Mouse (Mus musculus) thymus, adult 2 months (tissue): Measurements from ENCODE around the gene Nif3l1. TPM values are rescaled to one million over a fixed set of nuclear protein-coding genes. Genes with fewer than 3 reads are reported as not detected.

Experiments used
- DNase-seq: peaks from one replicate; pipeline ENCODE4 v3.0.0; 2021
- H3K27ac ChIP-seq: fragments of 200-500 bp; 2 replicates; pipeline ENCODE4 v1.5.1; 2012; ENCODE audit warnings: low read length, control low read depth; ENCODE audit not compliant: control insufficient read depth, insufficient read depth
- H3K27me3 ChIP-seq: fragments of 200-500 bp; 2 replicates; pipeline ENCODE4 v1.6.1; 2012; ENCODE audit warnings: mild to moderate bottlenecking, low read length, moderate library complexity, mixed read lengths; ENCODE audit not compliant: control insufficient read depth, insufficient read depth
- H3K36me3 ChIP-seq: fragments of 200-500 bp; 2 replicates; pipeline ENCODE4 v1.6.1; 2012; ENCODE audit warnings: mild to moderate bottlenecking, low read length, moderate library complexity; ENCODE audit not compliant: control insufficient read depth, insufficient read depth
- H3K4me1 ChIP-seq: fragments of 200-500 bp; replicated peaks from 2 replicates; pipeline ENCODE4 v1.6.1; 2012; ENCODE audit warnings: low read length; ENCODE audit not compliant: control insufficient read depth, insufficient read depth
- H3K4me3 ChIP-seq: fragments of 200-500 bp; 2 replicates; pipeline ENCODE4 v1.5.1; 2012; ENCODE audit warnings: mild to moderate bottlenecking, low read length, control low read depth, moderate library complexity; ENCODE audit not compliant: control insufficient read depth, insufficient read depth
- CTCF ChIP-seq: fragments of 200-500 bp; IDR thresholded peaks from 2 replicates; pipeline ENCODE4 v1.5.1; 2012; ENCODE audit warnings: mild to moderate bottlenecking, control low read depth, low read length, moderate library complexity, borderline replicate concordance; ENCODE audit not compliant: control insufficient read depth, poor library complexity, insufficient read depth; ENCODE audit errors: extremely low read depth
- POLR2A ChIP-seq: fragments of 200-500 bp; IDR thresholded peaks from 2 replicates; pipeline ENCODE4 v1.6.1; 2012; ENCODE audit warnings: mild to moderate bottlenecking, low read length, control low read depth, moderate library complexity; ENCODE audit not compliant: control insufficient read depth, poor library complexity, insufficient read depth; ENCODE audit errors: extremely low read depth
- WGBS: fragments of 180-500 bp; shearing (Covaris S2); methylation state at CpG from one replicate; pipeline ENCODE4 v1.1.7; 2018; 5-methylcytosine and 5-hydroxymethylcytosine counted together
- polyA plus RNA-seq: library from polyadenylated mRNA; depleted of rRNA; stranded (reverse); fragments of >200 nt; gene quantifications from 2 replicates; pipeline ENCODE4 v1.2.3, GENCODE M21; 2012

The Nif3l1 gene
- polyA plus RNA-seq, 1 experiment: 18.6 TPM

- Histone ChIP-seq H3K27ac (no peak overlapping the region), H3K36me3 (peaks cover 8% of the 10 kb centered on the region; the same call in 1 of the 2 replicates), H3K4me1 (peaks cover 3% of the 10 kb centered on the region), H3K4me3 (no peak overlapping the region), H3K27me3 (no peaks in the 10 kb centered on the region)
- WGBS: 99% methylated on average over 7 of the region's 7 CpGs
- no peak for DNase-seq
- TF ChIP-seq CTCF (no peak), POLR2A (no peak)
Measured at GRCm38 (mm10) chr1:58447766-58448165, 2.8 kb downstream of the Nif3l1 start.

- Histone ChIP-seq H3K27ac (no peak overlapping the region), H3K27me3 (no peaks in the 10 kb centered on the region), H3K36me3 (peaks cover 8% of the 10 kb centered on the region; the same call in 1 of the 2 replicates), H3K4me3 (no peak overlapping the region), H3K4me1 (peaks cover 3% of the 10 kb centered on the region)
- WGBS: 92% methylated on average over 7 of the region's 7 CpGs
- TF ChIP-seq POLR2A: no peak
- TF ChIP-seq CTCF: no peak
- no peak for DNase-seq
Measured at GRCm38 (mm10) chr1:58448396-58448795, 3.4 kb downstream of the Nif3l1 start.

- Histone ChIP-seq H3K36me3 (peaks cover 23% of the 10 kb centered on the region; the same call in 1 of the 2 replicates), H3K4me3 (no peak overlapping the region), H3K27me3 (no peaks in the 10 kb centered on the region), H3K27ac (no peak overlapping the region), H3K4me1 (no peaks in the 10 kb centered on the region)
- no peak for DNase-seq
- WGBS: 88% methylated on average over 6 of the region's 6 CpGs
- TF ChIP-seq POLR2A: no peak
- no peak for TF ChIP-seq CTCF
Measured at GRCm38 (mm10) chr1:58454316-58454715, 9.4 kb downstream of the Nif3l1 start.

GRCm38 (mm10) chr1:58458175-58458574 lies 13.2 kb downstream of the Nif3l1 start:
- H3K27ac ChIP-seq: no peak overlapping the region
- no peaks in the 10 kb centered on the region for H3K4me1 ChIP-seq
- 95% methylated on average over 5 of the region's 5 CpGs for WGBS
- no peak overlapping the region for H3K4me3 ChIP-seq
- H3K27me3 ChIP-seq: no peaks in the 10 kb centered on the region
- no peak for DNase-seq
- H3K36me3 ChIP-seq: peaks cover 34% of the 10 kb centered on the region
- TF ChIP-seq CTCF: no peak
- no peak for TF ChIP-seq POLR2A

GRCm38 (mm10) chr1:58458867-58459266 lies 13.9 kb downstream of the Nif3l1 start:
- Histone ChIP-seq H3K4me3 (no peak overlapping the region), H3K4me1 (no peaks in the 10 kb centered on the region), H3K27ac (no peak overlapping the region), H3K36me3 (peaks cover 36% of the 10 kb centered on the region), H3K27me3 (no peaks in the 10 kb centered on the region)
- DNase-seq: no peak
- TF ChIP-seq POLR2A (no peak), CTCF (no peak)
- 94% methylated on average over 2 of the region's 2 CpGs for WGBS

- TF ChIP-seq POLR2A: no peak
- no peak for TF ChIP-seq CTCF
- Histone ChIP-seq H3K27me3 (no peaks in the 10 kb centered on the region), H3K4me3 (no peak overlapping the region), H3K4me1 (no peaks in the 10 kb centered on the region), H3K27ac (no peak overlapping the region), H3K36me3 (peaks cover 46% of the 10 kb centered on the region)
- 98% methylated on average over 3 of the region's 3 CpGs for WGBS
- no peak for DNase-seq
Measured at GRCm38 (mm10) chr1:58460566-58460965, 15.6 kb downstream of the Nif3l1 start.

- peaks cover 36% of the 10 kb centered on the region for H3K36me3 ChIP-seq
- H3K27me3 ChIP-seq: no peaks in the 10 kb centered on the region
- no peak overlapping the region for H3K27ac ChIP-seq
- no peaks in the 10 kb centered on the region for H3K4me1 ChIP-seq
- no peak for DNase-seq
- TF ChIP-seq POLR2A (no peak), CTCF (no peak)
- WGBS: 91% methylated on average over 2 of the region's 2 CpGs
- H3K4me3 ChIP-seq: no peak overlapping the region
Measured at GRCm38 (mm10) chr1:58463935-58464334, 19.0 kb downstream of the Nif3l1 start.
